Mouse (Mus musculus): ENCODE results near the gene Maf. TPM values are rescaled to one million over a fixed set of nuclear protein-coding genes. Genes with fewer than 3 reads are reported as not detected.

The Maf gene
- total and polyA plus RNA-seq, 2 experiments from 2014 or later = 1.4 to 4.7 TPM

DNA sequence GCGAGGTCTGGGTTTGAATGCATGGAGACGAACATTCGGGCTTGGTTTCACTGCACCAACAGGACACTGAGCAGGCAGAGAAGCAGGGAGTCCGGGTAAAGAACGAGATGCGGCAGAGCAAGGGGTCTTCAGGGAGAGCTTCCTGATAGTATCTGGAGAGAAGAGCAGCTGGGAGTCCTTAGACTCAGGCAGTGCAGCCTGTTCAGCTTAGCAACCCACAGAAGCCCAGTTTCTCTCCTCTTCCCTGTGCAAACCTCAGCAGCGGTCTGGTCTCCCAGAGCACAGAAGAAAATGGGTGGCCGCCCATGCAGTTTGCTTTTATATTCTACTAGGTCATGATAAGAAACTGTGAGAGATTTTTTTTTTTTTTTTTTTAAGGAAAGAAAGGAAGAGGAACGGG lies 20.2 kb downstream of the Maf start:
- Histone ChIP-seq H3K36me3 (replicated peaks; ENCODE audit: control insufficient read depth, insufficient read depth, low read length) (no peaks in the 10 kb centered on the region), H3K27ac (ENCODE audit: low read depth) (no peak overlapping the region), H3K9ac (replicated peaks; ENCODE audit: low read depth, low read length) (no peak overlapping the region), H3K9me3 (replicated peaks; ENCODE audit: control insufficient read depth, low read length) (no peaks in the 10 kb centered on the region), H3K27me3 (ENCODE audit: control insufficient read depth, insufficient read depth, low read length) (no peaks in the 10 kb centered on the region), H3K4me3 (ENCODE audit: low read depth, low read length) (no peak overlapping the region), H3K4me2 (ENCODE audit: low read depth, low read length) (no peak overlapping the region), H3K4me1 (ENCODE audit: control insufficient read depth, insufficient read depth) (no peaks in the 10 kb centered on the region)
- TF ChIP-seq CTCF (IDR thresholded peaks at IDR 0.05; ENCODE audit: low read depth) (no peak), EP300 (IDR thresholded peaks at IDR 0.05; ENCODE audit: low read depth) (no peak)
- ATAC-seq (ENCODE audit: insufficient read depth, low read depth) = no peak
- DNase-seq (ENCODE audit: low spot score) = no peak
- WGBS = 73% methylated on average over 9 of the region's 9 CpGs

- no peak overlapping the region for H3K9ac ChIP-seq (replicated peaks; ENCODE audit: low read depth, low read length)
- no peak overlapping the region for H3K27ac ChIP-seq (ENCODE audit: low read depth)
- 70% methylated on average over 7 of the region's 7 CpGs for WGBS
- no peaks in the 10 kb centered on the region for H3K4me1 ChIP-seq (ENCODE audit: control insufficient read depth, insufficient read depth)
- DNase-seq (ENCODE audit: low spot score) (no peak), ATAC-seq (ENCODE audit: insufficient read depth, low read depth) (no peak)
- H3K4me3 ChIP-seq (ENCODE audit: low read depth, low read length) = no peak overlapping the region
- no peak overlapping the region for H3K4me2 ChIP-seq (ENCODE audit: low read depth, low read length)
- no peaks in the 10 kb centered on the region for H3K27me3 ChIP-seq (ENCODE audit: control insufficient read depth, insufficient read depth, low read length)
- no peaks in the 10 kb centered on the region for H3K9me3 ChIP-seq (replicated peaks; ENCODE audit: control insufficient read depth, low read length)
- TF ChIP-seq EP300 (IDR thresholded peaks at IDR 0.05; ENCODE audit: low read depth) (no peak), CTCF (IDR thresholded peaks at IDR 0.05; ENCODE audit: low read depth) (no peak)
- H3K36me3 ChIP-seq (replicated peaks; ENCODE audit: control insufficient read depth, insufficient read depth, low read length) = no peaks in the 10 kb centered on the region
Observed at GRCm38 (mm10) chr8:115683309-115683708, 24.3 kb downstream of the Maf start.

DNA sequence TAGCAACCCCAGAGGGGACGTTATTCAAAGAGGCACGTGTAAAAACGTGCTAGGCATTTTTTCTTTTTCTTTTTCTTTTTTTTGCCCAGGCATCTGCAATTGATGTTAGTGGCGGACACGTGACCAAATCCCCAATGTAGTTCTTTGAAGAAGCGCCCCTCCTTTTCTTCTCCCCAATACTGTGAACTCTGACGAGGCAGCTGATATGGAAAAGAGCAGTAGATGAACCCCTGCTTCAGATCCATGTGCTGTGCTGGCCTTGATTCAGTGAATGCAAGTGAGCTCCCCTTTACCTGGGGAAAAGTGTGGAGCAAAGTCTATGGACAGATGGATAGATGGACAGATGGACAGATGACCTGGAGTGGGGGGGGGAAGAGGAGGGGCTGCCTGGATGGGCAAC lies 28.1 kb downstream of the Maf start:
- Histone ChIP-seq H3K9ac (replicated peaks; ENCODE audit: low read depth, low read length) (no peak overlapping the region), H3K27ac (ENCODE audit: low read depth) (no peak overlapping the region), H3K27me3 (ENCODE audit: control insufficient read depth, insufficient read depth, low read length) (no peaks in the 10 kb centered on the region), H3K9me3 (replicated peaks; ENCODE audit: control insufficient read depth, low read length) (no peaks in the 10 kb centered on the region), H3K4me3 (ENCODE audit: low read depth, low read length) (no peak overlapping the region), H3K36me3 (replicated peaks; ENCODE audit: control insufficient read depth, insufficient read depth, low read length) (no peaks in the 10 kb centered on the region), H3K4me2 (ENCODE audit: low read depth, low read length) (no peak overlapping the region), H3K4me1 (ENCODE audit: control insufficient read depth, insufficient read depth) (no peaks in the 10 kb centered on the region)
- WGBS = 71% methylated on average over 7 of the region's 7 CpGs
- no peak for DNase-seq (ENCODE audit: low spot score)
- no peak for ATAC-seq (ENCODE audit: insufficient read depth, low read depth)
- TF ChIP-seq CTCF (IDR thresholded peaks at IDR 0.05; ENCODE audit: low read depth) (no peak), EP300 (IDR thresholded peaks at IDR 0.05; ENCODE audit: low read depth) (no peak)

- no peak overlapping the region for H3K4me3 ChIP-seq (ENCODE audit: low read depth, low read length)
- no peak overlapping the region for H3K4me2 ChIP-seq (ENCODE audit: low read depth, low read length)
- H3K9me3 ChIP-seq (replicated peaks; ENCODE audit: control insufficient read depth, low read length) = no peaks in the 10 kb centered on the region
- TF ChIP-seq EP300 (IDR thresholded peaks at IDR 0.05; ENCODE audit: low read depth) (no peak), CTCF (IDR thresholded peaks at IDR 0.05; ENCODE audit: low read depth) (no peak)
- ATAC-seq (ENCODE audit: insufficient read depth, low read depth) = no peak
- H3K4me1 ChIP-seq (ENCODE audit: control insufficient read depth, insufficient read depth) = no peaks in the 10 kb centered on the region
- no peak for DNase-seq (ENCODE audit: low spot score)
- H3K36me3 ChIP-seq (replicated peaks; ENCODE audit: control insufficient read depth, insufficient read depth, low read length) = no peaks in the 10 kb centered on the region
- H3K9ac ChIP-seq (replicated peaks; ENCODE audit: low read depth, low read length) = no peak overlapping the region
- WGBS = 74% methylated on average over 2 of the region's 2 CpGs
- H3K27me3 ChIP-seq (ENCODE audit: control insufficient read depth, insufficient read depth, low read length) = no peaks in the 10 kb centered on the region
- H3K27ac ChIP-seq (ENCODE audit: low read depth) = no peak overlapping the region
Observed at GRCm38 (mm10) chr8:115664866-115665265, 42.7 kb downstream of the Maf start.

DNA sequence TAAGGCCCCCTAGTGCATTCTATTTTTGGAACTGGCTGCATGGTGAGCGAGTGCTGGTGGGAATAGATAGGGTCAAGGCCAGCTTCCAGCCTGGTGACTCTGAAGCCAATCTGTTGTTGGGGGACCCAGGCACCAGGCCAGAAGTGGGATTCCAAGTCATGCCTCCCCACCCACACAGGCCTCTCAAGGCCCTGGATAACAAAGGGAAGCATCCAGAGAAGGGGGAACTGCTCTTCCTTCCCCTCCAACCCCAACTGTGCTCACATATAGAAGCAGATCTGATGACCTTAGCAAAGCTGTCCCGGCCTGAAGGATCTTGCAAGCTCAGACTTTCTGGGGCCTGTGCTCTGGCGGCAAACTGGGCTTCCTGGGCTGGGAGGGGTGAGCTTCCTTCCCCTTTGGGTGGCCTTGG lies 57.5 kb downstream of the Maf start:
- peaks cover 13% of the 10 kb centered on the region for H3K4me1 ChIP-seq (ENCODE audit: control insufficient read depth, insufficient read depth)
- 0 out of 2 replicates have a peak, but pooled peaks cover 2% of the 10 kb centered on the region for H3K9me3 ChIP-seq (replicated peaks; ENCODE audit: control insufficient read depth, low read length)
- TF ChIP-seq CTCF (IDR thresholded peaks at IDR 0.05; ENCODE audit: low read depth) = no peak
- no peak for TF ChIP-seq EP300 (IDR thresholded peaks at IDR 0.05; ENCODE audit: low read depth)
- H3K27me3 ChIP-seq (ENCODE audit: control insufficient read depth, insufficient read depth, low read length) = no peaks in the 10 kb centered on the region
- peak; percentile 36 for DNase-seq (ENCODE audit: low spot score)
- no peak overlapping the region for H3K4me3 ChIP-seq (ENCODE audit: low read depth, low read length)
- no peak overlapping the region for H3K4me2 ChIP-seq (ENCODE audit: low read depth, low read length)
- H3K36me3 ChIP-seq (replicated peaks; ENCODE audit: control insufficient read depth, insufficient read depth, low read length) = no peaks in the 10 kb centered on the region
- ATAC-seq (ENCODE audit: insufficient read depth, low read depth) = peak; percentile 79
- WGBS = 22% methylated on average over 3 of the region's 3 CpGs
- H3K27ac ChIP-seq (ENCODE audit: low read depth) = peak overlapping the region; percentile 70
- H3K9ac ChIP-seq (replicated peaks; ENCODE audit: low read depth, low read length) = no peak overlapping the region; the same call in 1 of the 2 replicates

GRCm38 (mm10) chr8:115645139-115645538 lies 62.5 kb downstream of the Maf start:
- Histone ChIP-seq H3K4me3 (ENCODE audit: low read depth, low read length) (no peak overlapping the region), H3K27me3 (ENCODE audit: control insufficient read depth, insufficient read depth, low read length) (no peaks in the 10 kb centered on the region), H3K36me3 (replicated peaks; ENCODE audit: control insufficient read depth, insufficient read depth, low read length) (no peaks in the 10 kb centered on the region), H3K27ac (ENCODE audit: low read depth) (no peak overlapping the region), H3K9me3 (replicated peaks; ENCODE audit: control insufficient read depth, low read length) (0 out of 2 replicates have a peak, but pooled peaks cover 2% of the 10 kb centered on the region), H3K4me2 (ENCODE audit: low read depth, low read length) (no peak overlapping the region), H3K4me1 (ENCODE audit: control insufficient read depth, insufficient read depth) (peaks cover 5% of the 10 kb centered on the region), H3K9ac (replicated peaks; ENCODE audit: low read depth, low read length) (no peak overlapping the region)
- ATAC-seq (ENCODE audit: insufficient read depth, low read depth) = no peak
- DNase-seq (ENCODE audit: low spot score) = no peak
- WGBS = 88% methylated on average over 1 of the region's 1 CpGs
- TF ChIP-seq EP300 (IDR thresholded peaks at IDR 0.05; ENCODE audit: low read depth) = no peak
- TF ChIP-seq CTCF (IDR thresholded peaks at IDR 0.05; ENCODE audit: low read depth) = no peak

Data from heart, postnatal 0 days (tissue).